Mouse (Mus musculus) A20 (cell line): ENCODE measurements around the gene Exd1.
"Not testable (repeated sequence)": the region's sequence is repeated elsewhere in the genome, so short reads cannot be mapped to it uniquely, and the experiment has no call there.

ENCODE experiments used
- DNase-seq: peaks from one replicate; pipeline ENCODE4 v3.0.0-alpha.2; 2011; ENCODE audit warnings: low read depth, low spot score

Gene Exd1

GRCm38 (mm10) chr2:119542106-119542505, 5.3 kb downstream of the Exd1 start:
- DNase-seq = peak; percentile 71

- DNase-seq = no peak
These were observed 8.6 kb downstream of the Exd1 start for GRCm38 (mm10) chr2:119538802-119539201.

GRCm38 (mm10) chr2:119525422-119525821, 22.0 kb downstream of the Exd1 start:
- no peak for DNase-seq

- no peak for DNase-seq
These were observed 23.6 kb downstream of the Exd1 start for GRCm38 (mm10) chr2:119523836-119524235.

GRCm38 (mm10) chr2:119520550-119520949, 26.9 kb downstream of the Exd1 start:
- DNase-seq = peak; percentile 19

- peak; percentile 91 for DNase-seq
These were observed 30.6 kb downstream of the Exd1 start for GRCm38 (mm10) chr2:119516811-119517210.

- DNase-seq = no peak
These were observed 33.4 kb downstream of the Exd1 start for GRCm38 (mm10) chr2:119514026-119514522.

- DNase-seq = peak; percentile 57
These were observed 35.1 kb downstream of the Exd1 start for GRCm38 (mm10) chr2:119512292-119512691.

GRCm38 (mm10) chr2:119510856-119511255, 36.6 kb downstream of the Exd1 start:
- DNase-seq = no peak

GRCm38 (mm10) chr2:119508518-119508917, 38.9 kb downstream of the Exd1 start:
- DNase-seq = not testable (repeated sequence)

GRCm38 (mm10) chr2:119507108-119507507, 40.3 kb downstream of the Exd1 start:
- DNase-seq = peak; percentile 44

- no peak for DNase-seq
These were observed 46.3 kb downstream of the Exd1 start for GRCm38 (mm10) chr2:119500965-119501652.

GRCm38 (mm10) chr2:119498859-119499258, 48.6 kb downstream of the Exd1 start:
- DNase-seq = no peak

GRCm38 (mm10) chr2:119496082-119496481, 51.3 kb downstream of the Exd1 start:
- no peak for DNase-seq

GRCm38 (mm10) chr2:119491953-119492352, 55.5 kb downstream of the Exd1 start:
- no peak for DNase-seq

- DNase-seq = no peak
These were observed 60.9 kb downstream of the Exd1 start for GRCm38 (mm10) chr2:119486488-119486887.

- DNase-seq = no peak
These were observed 65.1 kb downstream of the Exd1 start for GRCm38 (mm10) chr2:119482307-119482706.

GRCm38 (mm10) chr2:119478397-119478749, 69.1 kb downstream of the Exd1 start:
- DNase-seq = no peak

GRCm38 (mm10) chr2:119477571-119478396, 69.6 kb downstream of the Exd1 start, which contains the start of gene Ino80:
TSS of gene Ino80 (minus strand) at chr2:119477687.
- DNase-seq = peak; percentile 100

GRCm38 (mm10) chr2:119476621-119477391, 70.6 kb downstream of the Exd1 start:
- DNase-seq = peak; percentile 87

- DNase-seq = no peak
These were observed 71.3 kb downstream of the Exd1 start for GRCm38 (mm10) chr2:119476166-119476565.
